Mouse (Mus musculus) embryonic facial prominence, embryonic 15.5 days (tissue): ENCODE measurements at regions not wholly inside any gene's neighbourhood (a gene's known extent, or its start where the extent isn't known, plus 50 kb on each side); places are given as distances from the start of the nearest gene placed in this dataset.
"Not testable (repeated sequence)": the region's sequence is repeated elsewhere in the genome, so short reads cannot be mapped to it uniquely, and the experiment has no call there.

ENCODE experiments used
- ATAC-seq: fragments of 200-750 bp; cut with Nextera tagmentation; 2 replicates; pipeline ENCODE4 v1.8.0; 2017; ENCODE audit warnings: low read depth, moderate TSS enrichment; ENCODE audit not compliant: insufficient number of reproducible peaks, low FRiP score, low TSS enrichment
- H3K27ac ChIP-seq: fragments of 300-500 bp; sonication (generic); replicated peaks from 2 replicates; pipeline ENCODE4 v1.5.1; 2015; ENCODE audit warnings: mild to moderate bottlenecking, inconsistent platforms
- H3K27me3 ChIP-seq: fragments of 300-500 bp; sonication (generic); 2 replicates; pipeline ENCODE4 v1.6.1; 2015; ENCODE audit warnings: inconsistent platforms
- H3K36me3 ChIP-seq: fragments of 300-500 bp; sonication (generic); 2 replicates; pipeline ENCODE4 v1.6.1; 2015; ENCODE audit warnings: mild to moderate bottlenecking, inconsistent platforms
- H3K4me1 ChIP-seq: fragments of 300-500 bp; sonication (generic); 2 replicates; pipeline ENCODE4 v1.6.1; 2015; ENCODE audit warnings: inconsistent platforms
- H3K4me2 ChIP-seq: fragments of 300-500 bp; sonication (generic); replicated peaks from 2 replicates; pipeline ENCODE4 v1.6.1; 2015; ENCODE audit warnings: mild to moderate bottlenecking, inconsistent platforms
- H3K4me3 ChIP-seq: fragments of 300-500 bp; sonication (generic); replicated peaks from 2 replicates; pipeline ENCODE4 v1.5.1; 2015; ENCODE audit warnings: mild to moderate bottlenecking, inconsistent platforms
- H3K9ac ChIP-seq: fragments of 300-500 bp; sonication (generic); 2 replicates; pipeline ENCODE4 v1.6.1; 2015; ENCODE audit warnings: inconsistent platforms
- H3K9me3 ChIP-seq: fragments of 300-500 bp; sonication (generic); replicated peaks from 2 replicates; pipeline ENCODE4 v1.6.1; 2016; ENCODE audit warnings: inconsistent platforms
- WGBS: fragments of 180-500 bp; shearing (Covaris S2); methylation state at CpG from one replicate; pipeline ENCODE4 v1.1.7; 2015; 5-methylcytosine and 5-hydroxymethylcytosine counted together

DNA sequence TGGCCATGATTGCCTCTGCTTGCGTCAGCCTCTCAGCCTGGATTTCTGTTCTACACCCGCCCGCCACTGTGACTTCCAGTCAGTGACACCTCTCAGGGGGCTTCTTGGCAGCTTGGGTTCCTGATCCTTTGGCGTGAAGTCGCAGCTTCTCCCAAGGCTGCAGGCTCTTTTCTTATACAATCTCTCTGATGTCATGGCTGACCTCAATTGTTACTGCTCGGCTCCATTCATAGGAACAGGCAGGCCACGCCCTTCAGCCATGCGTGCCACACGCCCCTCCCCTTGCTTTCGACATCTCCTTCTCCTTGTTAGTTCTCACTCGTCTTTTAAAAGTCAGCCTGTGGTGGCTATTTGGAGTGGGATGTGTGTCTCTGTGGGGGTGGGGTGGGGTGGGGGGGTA lies 97.1 kb upstream of the Lemd2 start:
- no peak overlapping the region for H3K4me3 ChIP-seq
- H3K27ac ChIP-seq: no peak overlapping the region
- no peak overlapping the region for H3K9ac ChIP-seq
- no peak overlapping the region for H3K4me2 ChIP-seq
- no peaks in the 10 kb centered on the region for H3K9me3 ChIP-seq
- no peaks in the 10 kb centered on the region for H3K27me3 ChIP-seq
- no peaks in the 10 kb centered on the region for H3K36me3 ChIP-seq
- H3K4me1 ChIP-seq: peaks cover 5% of the 10 kb centered on the region; the same call in 1 of the 2 replicates
- WGBS: 57% methylated on average over 11 of the region's 11 CpGs
- no peak for ATAC-seq

DNA sequence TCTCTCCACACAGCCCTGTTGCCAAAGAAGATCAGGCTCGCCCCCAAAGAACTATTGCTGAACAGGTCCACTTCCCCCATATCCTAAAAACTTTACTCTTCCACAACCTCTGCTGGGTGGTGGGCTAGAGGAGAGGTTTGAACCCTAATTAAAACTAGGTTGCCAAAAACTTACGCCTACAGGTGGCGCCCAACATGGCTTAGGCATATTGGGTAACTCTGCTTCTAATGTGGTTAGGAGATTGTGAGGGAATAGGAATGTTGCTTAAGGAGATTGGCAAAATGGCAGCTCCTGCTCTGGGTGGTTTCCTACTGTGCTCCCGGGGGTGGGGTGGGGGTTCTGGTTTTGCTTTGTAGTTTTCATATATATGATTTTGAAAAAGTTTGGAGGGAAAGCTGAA lies 95.0 kb upstream of the Lemd2 start:
- Histone ChIP-seq H3K4me3 (no peak overlapping the region), H3K9ac (no peak overlapping the region), H3K4me2 (no peak overlapping the region), H3K4me1 (no peaks in the 10 kb centered on the region), H3K27ac (no peak overlapping the region), H3K27me3 (no peaks in the 10 kb centered on the region), H3K36me3 (no peaks in the 10 kb centered on the region), H3K9me3 (no peaks in the 10 kb centered on the region)
- no peak for ATAC-seq
- WGBS: 65% methylated on average over 4 of the region's 4 CpGs

DNA sequence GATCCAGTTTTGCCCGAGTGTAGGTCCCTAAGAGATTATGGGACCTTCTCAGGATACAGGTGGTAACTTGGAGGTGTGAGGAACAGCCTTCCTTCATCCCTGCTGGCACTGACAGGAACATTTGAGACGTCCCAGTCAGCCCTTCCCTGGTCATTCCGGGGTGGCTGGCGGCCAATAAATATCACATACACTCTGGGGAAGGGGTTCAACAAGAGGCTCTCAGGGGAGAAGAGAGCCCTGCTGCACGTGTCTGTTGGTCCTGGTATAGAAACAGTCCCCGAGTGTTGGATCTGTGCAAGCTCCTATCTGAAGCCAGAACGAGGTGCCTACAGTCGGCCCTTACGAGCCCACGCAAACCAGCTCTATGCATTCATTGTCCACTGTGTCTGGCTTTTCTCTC lies 94.1 kb upstream of the Lemd2 start:
- Histone ChIP-seq H3K36me3 (no peaks in the 10 kb centered on the region), H3K27ac (no peak overlapping the region), H3K4me3 (no peak overlapping the region), H3K27me3 (no peaks in the 10 kb centered on the region), H3K4me1 (no peaks in the 10 kb centered on the region), H3K9me3 (no peaks in the 10 kb centered on the region), H3K9ac (no peak overlapping the region), H3K4me2 (no peak overlapping the region)
- 81% methylated on average over 10 of the region's 10 CpGs for WGBS
- no peak for ATAC-seq

DNA sequence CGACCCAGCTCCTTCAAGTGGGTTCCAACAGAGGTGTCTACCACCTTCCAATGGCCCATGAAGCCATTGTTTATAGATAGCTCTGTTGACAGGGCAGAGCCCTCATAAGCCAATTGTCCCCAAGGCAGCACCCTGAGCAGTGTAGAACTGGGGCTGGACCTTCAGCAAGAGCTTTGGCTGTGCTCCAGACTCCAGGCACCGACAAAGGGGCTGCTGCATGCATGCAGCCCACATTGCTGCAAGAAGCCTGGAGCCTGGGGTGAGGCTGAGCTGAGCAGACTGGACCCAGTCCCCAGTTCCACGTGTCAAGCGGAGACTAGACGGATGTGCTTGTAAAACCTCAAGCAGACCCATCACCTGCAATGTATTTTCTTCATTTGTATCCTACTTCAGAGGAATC lies 91.9 kb upstream of the Lemd2 start:
- 78% methylated on average over 5 of the region's 5 CpGs for WGBS
- no peak overlapping the region for H3K4me3 ChIP-seq
- ATAC-seq: no peak
- H3K27ac ChIP-seq: no peak overlapping the region
- H3K4me2 ChIP-seq: no peak overlapping the region
- H3K4me1 ChIP-seq: no peaks in the 10 kb centered on the region
- H3K27me3 ChIP-seq: no peaks in the 10 kb centered on the region
- no peak overlapping the region for H3K9ac ChIP-seq
- H3K36me3 ChIP-seq: no peaks in the 10 kb centered on the region
- H3K9me3 ChIP-seq: no peaks in the 10 kb centered on the region

DNA sequence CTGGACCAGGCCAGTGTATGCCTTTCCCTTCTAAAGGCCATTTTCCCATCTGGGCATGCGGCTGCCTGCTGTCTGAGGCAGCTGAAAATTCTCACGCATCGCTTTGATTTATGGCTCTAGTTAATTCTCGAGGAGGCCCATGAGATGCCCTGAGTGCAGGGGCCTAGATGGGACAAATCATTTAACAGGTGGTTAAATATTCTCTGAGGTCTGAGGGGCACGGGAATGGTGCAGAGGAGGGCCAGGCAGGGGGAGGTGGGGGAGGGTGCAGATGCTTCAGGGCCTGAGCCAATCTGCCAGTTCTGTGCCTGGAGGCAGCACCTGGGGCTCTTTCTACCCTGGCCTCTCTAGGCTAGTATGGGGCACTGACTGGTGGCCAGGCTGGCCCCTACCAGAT lies 89.9 kb upstream of the Lemd2 start:
- 82% methylated on average over 5 of the region's 5 CpGs for WGBS
- Histone ChIP-seq H3K4me1 (no peaks in the 10 kb centered on the region), H3K4me3 (no peak overlapping the region), H3K36me3 (no peaks in the 10 kb centered on the region), H3K27ac (no peak overlapping the region), H3K4me2 (no peak overlapping the region), H3K27me3 (no peaks in the 10 kb centered on the region), H3K9ac (no peak overlapping the region), H3K9me3 (peaks cover 3% of the 10 kb centered on the region; the same call in 1 of the 2 replicates)
- ATAC-seq: no peak

DNA sequence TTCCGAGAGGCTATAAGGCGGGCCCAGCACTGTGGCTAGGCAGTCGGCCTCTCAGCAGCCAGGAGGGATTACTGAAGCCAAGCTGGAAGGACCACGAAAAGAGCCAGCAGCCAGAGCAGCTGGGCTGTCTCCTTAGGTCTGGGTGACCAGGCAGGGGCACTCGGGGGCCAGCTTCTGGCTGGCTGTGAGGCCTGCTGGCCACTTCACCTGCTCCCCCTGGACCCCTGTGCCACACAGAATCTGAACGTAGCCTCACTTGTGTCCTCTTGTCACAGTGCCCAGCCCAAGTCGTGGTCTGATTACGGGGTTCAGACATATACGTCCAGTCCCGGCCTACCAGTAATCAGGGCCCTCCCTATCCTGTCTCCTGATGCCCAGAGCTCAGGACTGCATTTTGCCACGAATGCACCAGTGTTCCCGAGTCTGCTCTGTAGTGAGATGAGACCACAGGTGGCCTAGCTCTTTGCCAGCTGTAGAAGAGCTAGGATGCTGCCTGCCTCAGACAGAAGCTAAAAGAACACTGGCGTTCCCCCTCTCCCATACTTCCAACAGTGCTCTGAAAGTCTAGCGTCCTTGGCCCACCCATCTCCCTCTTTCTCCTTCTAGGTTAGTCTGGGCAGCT lies 89.4 kb upstream of the Lemd2 start:
- ATAC-seq: no peak
- H3K36me3 ChIP-seq: no peaks in the 10 kb centered on the region
- no peak overlapping the region for H3K9ac ChIP-seq
- H3K4me1 ChIP-seq: no peaks in the 10 kb centered on the region
- no peak overlapping the region for H3K4me3 ChIP-seq
- H3K9me3 ChIP-seq: peaks cover 3% of the 10 kb centered on the region; the same call in 1 of the 2 replicates
- no peak overlapping the region for H3K27ac ChIP-seq
- WGBS: 76% methylated on average over 14 of the region's 14 CpGs
- no peak overlapping the region for H3K4me2 ChIP-seq
- no peaks in the 10 kb centered on the region for H3K27me3 ChIP-seq

DNA sequence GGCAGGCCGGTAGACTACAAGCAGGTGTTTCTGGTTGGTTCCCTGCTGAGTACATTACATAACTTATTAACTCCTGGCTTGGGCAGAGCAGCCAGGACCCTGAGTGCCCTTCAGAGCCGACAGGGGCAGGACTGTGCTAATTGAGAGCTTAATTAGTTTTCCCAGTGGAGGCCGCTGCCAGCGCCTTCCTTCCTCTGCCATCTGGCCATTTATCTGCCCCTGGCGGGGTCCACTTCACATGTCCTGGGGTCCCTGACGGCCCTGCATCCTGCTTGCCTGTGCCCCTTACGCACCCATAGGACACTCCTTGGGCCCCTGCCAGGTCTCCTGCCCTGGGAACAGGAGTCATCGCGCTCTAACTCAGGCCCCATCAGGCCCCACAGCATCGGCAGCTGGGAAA lies 87.4 kb upstream of the Lemd2 start:
- Histone ChIP-seq H3K4me3 (no peak overlapping the region), H3K4me2 (no peak overlapping the region), H3K4me1 (no peaks in the 10 kb centered on the region), H3K36me3 (no peaks in the 10 kb centered on the region), H3K9ac (no peak overlapping the region), H3K27me3 (no peaks in the 10 kb centered on the region), H3K27ac (no peak overlapping the region), H3K9me3 (peaks cover 3% of the 10 kb centered on the region; the same call in 1 of the 2 replicates)
- WGBS: 87% methylated on average over 10 of the region's 10 CpGs
- ATAC-seq: no peak; the same call in 1 of the 2 replicates

DNA sequence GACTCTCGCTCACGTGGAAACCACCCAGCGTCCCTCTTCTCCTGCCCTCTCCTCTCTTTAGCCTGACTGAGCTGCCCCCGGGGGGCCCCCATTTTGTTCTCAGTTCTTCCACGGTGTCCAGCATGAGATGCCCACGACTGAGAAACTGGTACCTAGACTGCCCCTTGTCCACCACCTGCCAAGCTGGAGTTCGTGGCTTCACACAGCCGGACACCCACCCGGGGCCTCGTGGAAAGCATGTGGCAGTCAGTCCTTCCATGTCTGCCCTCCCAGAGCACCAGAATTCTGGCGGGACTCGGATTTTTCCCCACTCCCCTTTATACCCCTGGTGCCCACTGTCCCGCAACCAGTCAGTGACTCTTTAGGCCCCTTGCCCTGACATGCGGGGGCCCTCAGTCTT lies 86.9 kb upstream of the Lemd2 start:
- peaks cover 3% of the 10 kb centered on the region; the same call in 1 of the 2 replicates for H3K9me3 ChIP-seq
- H3K36me3 ChIP-seq: no peaks in the 10 kb centered on the region
- no peak for ATAC-seq
- H3K4me2 ChIP-seq: no peak overlapping the region
- no peak overlapping the region for H3K4me3 ChIP-seq
- H3K27me3 ChIP-seq: no peaks in the 10 kb centered on the region
- H3K4me1 ChIP-seq: no peaks in the 10 kb centered on the region
- 94% methylated on average over 14 of the region's 14 CpGs for WGBS
- H3K27ac ChIP-seq: no peak overlapping the region
- H3K9ac ChIP-seq: no peak overlapping the region

DNA sequence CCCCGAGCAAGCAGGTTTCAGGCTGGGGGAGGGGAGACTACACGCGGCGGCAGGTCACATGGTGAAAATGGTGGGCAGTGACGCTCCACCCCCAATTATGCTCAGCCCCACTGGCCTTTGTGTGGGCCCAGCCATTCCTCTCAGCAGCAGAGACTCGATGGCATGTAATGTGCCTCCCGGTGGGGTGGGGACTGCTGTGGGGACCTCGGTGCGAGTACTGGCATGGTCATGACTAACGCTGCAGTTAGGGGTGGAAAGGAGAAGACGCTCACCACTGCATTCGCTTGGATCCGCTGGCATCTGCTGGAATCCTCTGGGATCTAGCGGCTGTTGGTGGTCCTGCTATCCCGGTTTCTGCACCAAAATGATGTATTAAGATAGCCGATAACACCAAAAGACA lies 86.0 kb upstream of the Lemd2 start:
- WGBS: 94% methylated on average over 16 of the region's 16 CpGs
- Histone ChIP-seq H3K4me3 (no peak overlapping the region), H3K36me3 (no peaks in the 10 kb centered on the region), H3K9ac (no peak overlapping the region), H3K27ac (no peak overlapping the region), H3K4me1 (no peaks in the 10 kb centered on the region), H3K9me3 (peaks cover 3% of the 10 kb centered on the region; the same call in 1 of the 2 replicates), H3K27me3 (no peaks in the 10 kb centered on the region), H3K4me2 (no peak overlapping the region)
- ATAC-seq: no peak

DNA sequence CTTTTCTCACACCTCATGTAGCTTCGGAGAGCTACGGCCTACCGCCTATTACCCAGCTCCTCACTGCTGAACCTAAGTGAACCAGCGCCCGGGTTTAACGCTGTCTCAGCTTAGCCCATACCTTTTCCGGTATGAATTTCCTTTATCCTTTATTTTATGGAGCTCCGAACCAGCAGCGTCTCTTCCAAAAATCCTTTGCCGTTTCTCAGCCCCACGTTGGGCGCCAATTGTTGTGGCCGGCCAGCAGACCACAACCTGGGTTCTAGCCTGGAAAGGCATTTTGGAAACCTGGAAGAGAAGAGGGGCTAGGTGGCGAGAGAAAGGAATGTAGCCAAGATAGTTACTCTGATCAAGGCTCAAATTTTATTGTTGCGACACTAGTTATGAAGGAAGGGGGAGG lies 85.5 kb upstream of the Lemd2 start:
- not testable (repeated sequence) for H3K36me3 ChIP-seq, H3K9me3 ChIP-seq, H3K4me3 ChIP-seq, H3K4me2 ChIP-seq, H3K27ac ChIP-seq, H3K4me1 ChIP-seq, H3K9ac ChIP-seq, H3K27me3 ChIP-seq, ATAC-seq
- 98% methylated on average over 14 of the region's 15 CpGs for WGBS

DNA sequence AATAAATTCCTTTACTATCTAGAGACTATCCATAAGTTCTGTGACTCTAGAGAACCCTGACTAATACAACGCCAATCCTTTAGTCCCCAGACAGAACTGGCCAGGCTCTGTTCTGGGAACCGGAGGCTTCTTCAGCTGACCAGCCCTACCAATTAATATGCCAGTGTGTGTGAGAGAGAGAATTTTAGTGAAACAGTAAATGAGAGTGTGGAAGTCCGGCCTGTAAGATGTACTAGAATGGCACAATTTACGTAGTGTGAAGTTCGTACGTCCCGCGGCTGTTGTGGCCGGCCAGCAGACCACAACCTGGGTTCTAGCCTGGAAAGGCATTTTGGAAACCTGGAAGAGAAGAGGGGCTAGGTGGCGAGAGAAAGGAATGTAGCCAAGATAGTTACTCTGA lies 83.7 kb upstream of the Lemd2 start:
- not testable (repeated sequence) for H3K27me3 ChIP-seq, ATAC-seq, H3K27ac ChIP-seq, H3K36me3 ChIP-seq, H3K4me3 ChIP-seq, H3K9me3 ChIP-seq, H3K4me1 ChIP-seq, H3K4me2 ChIP-seq, H3K9ac ChIP-seq
- WGBS: 95% methylated on average over 10 of the region's 10 CpGs

DNA sequence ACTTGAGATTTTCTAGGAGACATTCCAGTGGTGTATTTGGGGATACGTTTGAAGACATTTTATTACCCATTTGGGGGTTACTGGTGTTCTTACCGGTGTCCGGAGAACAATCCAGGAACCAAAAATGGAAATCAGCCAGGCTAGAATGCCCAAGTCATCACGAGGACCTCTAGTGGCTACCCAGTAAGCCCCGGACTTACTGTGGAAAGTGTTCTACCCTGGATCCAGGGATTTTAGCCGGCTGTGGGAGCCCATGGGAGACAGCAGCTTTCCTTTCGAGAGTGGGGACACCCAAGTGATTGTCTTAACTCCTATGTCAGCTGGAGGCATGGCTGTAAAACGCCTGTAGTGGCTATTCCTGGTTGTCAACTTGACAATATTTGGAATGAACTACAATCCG lies 77.0 kb upstream of the Lemd2 start:
- H3K4me1 ChIP-seq: no peaks in the 10 kb centered on the region
- no peak for ATAC-seq
- 76% methylated on average over 9 of the region's 9 CpGs for WGBS

More for the DNA sequence above, 77.0 kb upstream of the Lemd2 start:
- no peak overlapping the region for H3K4me2 ChIP-seq
- H3K27me3 ChIP-seq: no peaks in the 10 kb centered on the region
- no peak overlapping the region for H3K9ac ChIP-seq
- H3K4me3 ChIP-seq: no peak overlapping the region
- H3K9me3 ChIP-seq: no peaks in the 10 kb centered on the region
- no peak overlapping the region for H3K27ac ChIP-seq
- H3K36me3 ChIP-seq: no peaks in the 10 kb centered on the region
